In genomic region chr6:34938280-34938928, GRCm38 (mm10) we compare ENCODE assay signal across 19 mouse cellular contexts. TPM values are rescaled to one million over a fixed set of nuclear protein-coding genes. Genes with fewer than 3 reads are reported as not detected.
DNase-seq lines count a peak whose midpoint lies in the region; ATAC-seq and TF ChIP-seq lines count a peak whose summit lies in the region.
"Had no signal": no experiment of that assay in that cellular context is flagged by ENCODE, and none has a peak within 500 bp of the region (broad histone marks: within the 10 kb centered on the region; RNA-seq: fewer than 3 reads in every experiment).

No protein-coding gene starts in this region.

- peak overlapping the region; percentile 21 for H3K27ac ChIP-seq in lung, embryonic 14.5 days (ENCODE audit: low read depth)
- H3K27ac ChIP-seq in forebrain, embryonic 16.5 days (ENCODE audit: low read length) = no peak overlapping the region
- H3K27ac ChIP-seq: hindbrain, postnatal 0 days; liver, embryonic 14.5 days had no signal

- H3K4me2 ChIP-seq in lung, embryonic 14.5 days = no peak overlapping the region
- no peak overlapping the region for H3K4me2 ChIP-seq in forebrain, embryonic 16.5 days (ENCODE audit: low read length)

- 36% methylated on average over 7 of the region's 7 CpGs for WGBS in lung, embryonic 14.5 days
- 80% methylated on average over 7 of the region's 7 CpGs for WGBS in forebrain, embryonic 16.5 days

- no peaks in the 10 kb centered on the region for H3K36me3 ChIP-seq in lung, embryonic 14.5 days (ENCODE audit: insufficient read depth)
- no peaks in the 10 kb centered on the region for H3K36me3 ChIP-seq in forebrain, embryonic 16.5 days (ENCODE audit: control insufficient read depth, insufficient read depth)

- DNase-seq in lung, embryonic 14.5 days = no peak
- no peak for DNase-seq in lung, adult 18-20 months
- peak; percentile 57 for DNase-seq in CD4-positive, CD25-positive, alpha-beta regulatory T cell, adult 2 months (ENCODE audit: low read depth, low spot score)
- no peak for DNase-seq in ovary, postnatal 10 days (ENCODE audit: low spot score)
- DNase-seq: cerebellum, adult 9-10 months; embryo, embryonic 11 days; heart, postnatal 10 days; right cerebral cortex, postnatal 14 days had no signal

- no peaks in the 10 kb centered on the region for H3K4me1 ChIP-seq in lung, embryonic 14.5 days (ENCODE audit: insufficient read depth)
- H3K4me1 ChIP-seq in forebrain, embryonic 16.5 days (replicated peaks; ENCODE audit: control insufficient read depth, insufficient read depth, low read length) = no peaks in the 10 kb centered on the region

- no peaks in the 10 kb centered on the region for H3K27me3 ChIP-seq in lung, embryonic 14.5 days (ENCODE audit: insufficient read depth, low read length)
- no peaks in the 10 kb centered on the region for H3K27me3 ChIP-seq in forebrain, embryonic 16.5 days (replicated peaks; ENCODE audit: control insufficient read depth, insufficient read depth, low read length)

- no peak for TF ChIP-seq CTCF in lung, embryonic 14.5 days (IDR thresholded peaks at IDR 0.05; ENCODE audit: low read depth)

- H3K4me3 ChIP-seq in lung, embryonic 14.5 days (ENCODE audit: low read depth, low read length) = no peak overlapping the region
- no peak overlapping the region for H3K4me3 ChIP-seq in forebrain, embryonic 16.5 days (replicated peaks; ENCODE audit: low read length)

- H3K9ac ChIP-seq in lung, embryonic 14.5 days = no peak overlapping the region
- H3K9ac ChIP-seq in forebrain, embryonic 16.5 days (replicated peaks; ENCODE audit: low read depth, low read length) = no peak overlapping the region
- H3K9ac ChIP-seq: liver, embryonic 14.5 days had no signal

- no peaks in the 10 kb centered on the region for H3K9me3 ChIP-seq in lung, embryonic 14.5 days (ENCODE audit: low read depth, low read length)
- H3K9me3 ChIP-seq in forebrain, embryonic 16.5 days (ENCODE audit: control insufficient read depth, low read length) = no peaks in the 10 kb centered on the region

- ATAC-seq in lung, embryonic 14.5 days (ENCODE audit: insufficient read depth) = no peak
- ATAC-seq in common myeloid progenitor, adult 5-6 weeks (replicated peaks; ENCODE audit: low read depth, poor library complexity, severe bottlenecking) = peak; percentile 60
- ATAC-seq in megakaryocyte progenitor cell, adult 5-6 weeks (replicated peaks; ENCODE audit: poor library complexity) = peak; percentile 66
- no peak for ATAC-seq in forebrain, embryonic 16.5 days
- ATAC-seq: hindbrain, postnatal 0 days; Patski had no signal

RNA-seq across cellular contexts. Expression of gene Stra8, which starts 18.4 kb away (rescaled TPM):
- not detected in 2 replicates for polyA plus RNA-seq in lung, embryonic 14.5 days (2014; fragmentation: Nextera tagmentation; extraction: Ambion mirVana)
- not detected in 2 replicates for total RNA-seq in common myeloid progenitor, adult 5-6 weeks (2017)
- not detected in 2 replicates for total RNA-seq in megakaryocyte progenitor cell, adult 5-6 weeks (2015)
- not detected in 2 replicates for total RNA-seq in megakaryocyte progenitor cell, adult 5-6 weeks (2017)
- not detected in 2 replicates for polyA plus RNA-seq in forebrain, embryonic 16.5 days (2015; fragmentation: Nextera tagmentation; extraction: Ambion mirVana)
- total RNA-seq: heart, postnatal 10 days; hindbrain, postnatal 0 days; megakaryocyte-erythroid progenitor cell, adult 5-6 weeks; monocyte, adult 5-6 weeks had no signal
- polyA plus RNA-seq: brain, embryonic 14.5 days; gonadal fat pad, adult 2 months; hindbrain, postnatal 0 days; kidney, embryonic 16.5 days; liver, embryonic 14.5 days; Patski had no signal

RNA-seq across cellular contexts. Expression of gene Wdr91, which starts 27.7 kb away (rescaled TPM):
- 14.7 and 16.2 TPM in 2 replicates for polyA plus RNA-seq in lung, embryonic 14.5 days (2014; fragmentation: Nextera tagmentation; extraction: Ambion mirVana)
- total RNA-seq in common myeloid progenitor, adult 5-6 weeks (2017) = 14.9 and 25.1 TPM in 2 replicates
- total RNA-seq in megakaryocyte progenitor cell, adult 5-6 weeks (2015) = 5.8 and 6.1 TPM in 2 replicates
- 20.5 and 22.7 TPM in 2 replicates for total RNA-seq in megakaryocyte progenitor cell, adult 5-6 weeks (2017)
- 11.8 and 12.9 TPM in 2 replicates for polyA plus RNA-seq in forebrain, embryonic 16.5 days (2015; fragmentation: Nextera tagmentation; extraction: Ambion mirVana)

RNA-seq across cellular contexts. Expression of gene Slc23a4, which starts 49.8 kb away (rescaled TPM):
- polyA plus RNA-seq in lung, embryonic 14.5 days (2014; fragmentation: Nextera tagmentation; extraction: Ambion mirVana) = 0.20 and 0.62 TPM in 2 replicates
- 0.18 and 0.39 TPM in 2 replicates for total RNA-seq in common myeloid progenitor, adult 5-6 weeks (2017)
- total RNA-seq in megakaryocyte progenitor cell, adult 5-6 weeks (2015) = 0.42 TPM in 1 of 2 replicates, not detected in the other
- 0.10 TPM in 1 of 2 replicates, not detected in the other for total RNA-seq in megakaryocyte progenitor cell, adult 5-6 weeks (2017)
- polyA plus RNA-seq in forebrain, embryonic 16.5 days (2015; fragmentation: Nextera tagmentation; extraction: Ambion mirVana) = 0.76 and 0.85 TPM in 2 replicates
- total RNA-seq: monocyte, adult 5-6 weeks had no signal

Comparison
In these comparisons a context has a peak if more than half of its experiments do, and no peak if none do; other contexts are left out.
1. ATAC-seq: peak in common myeloid progenitor, adult 5-6 weeks (single experiment) and megakaryocyte progenitor cell, adult 5-6 weeks (single experiment); none in lung, embryonic 14.5 days (single experiment) and forebrain, embryonic 16.5 days (single experiment).